Mouse (Mus musculus) stomach, embryonic 14.5 days (tissue): Measurements from ENCODE around the gene Fam131c. TPM values are rescaled to one million over a fixed set of nuclear protein-coding genes. Genes with fewer than 3 reads are reported as not detected.

Experiments used
- ATAC-seq: fragments of 200-750 bp; cut with Nextera tagmentation; 2 replicates; pipeline ENCODE4 v1.8.0; 2017; ENCODE audit warnings: low read depth, moderate TSS enrichment; ENCODE audit not compliant: insufficient number of reproducible peaks, insufficient read depth, low FRiP score
- H3K27ac ChIP-seq: fragments of 300-500 bp; sonication (generic); 2 replicates; pipeline ENCODE4 v1.5.1; 2014; ENCODE audit warnings: mild to moderate bottlenecking, low read length, moderate library complexity, mixed read lengths
- H3K27me3 ChIP-seq: fragments of 300-500 bp; sonication (generic); 2 replicates; pipeline ENCODE4 v1.6.1; 2014; ENCODE audit warnings: low read length, control low read depth, mixed read lengths; ENCODE audit not compliant: control insufficient read depth, insufficient read depth
- H3K36me3 ChIP-seq: fragments of 300-500 bp; sonication (generic); 2 replicates; pipeline ENCODE4 v1.6.1; 2014; ENCODE audit warnings: mild to moderate bottlenecking, control low read depth, low read length, moderate library complexity, mixed read lengths; ENCODE audit not compliant: control insufficient read depth, insufficient read depth
- H3K4me1 ChIP-seq: fragments of 300-500 bp; sonication (generic); 2 replicates; pipeline ENCODE4 v1.6.1; 2014; ENCODE audit warnings: low read length, control low read depth, mixed read lengths; ENCODE audit not compliant: control insufficient read depth, insufficient read depth
- H3K4me2 ChIP-seq: fragments of 300-500 bp; sonication (generic); replicated peaks from 2 replicates; pipeline ENCODE4 v1.6.1; 2014; ENCODE audit warnings: low read depth, low read length, control low read depth
- H3K4me3 ChIP-seq: fragments of 300-500 bp; sonication (generic); 2 replicates; pipeline ENCODE4 v1.5.1; 2014; ENCODE audit warnings: low read depth, low read length, control low read depth
- H3K9ac ChIP-seq: fragments of 300-500 bp; sonication (generic); replicated peaks from 2 replicates; pipeline ENCODE4 v1.6.1; 2014; ENCODE audit warnings: low read depth, mild to moderate bottlenecking, control low read depth, low read length, moderate library complexity, mixed read lengths
- H3K9me3 ChIP-seq: fragments of 300-500 bp; sonication (generic); 2 replicates; pipeline ENCODE4 v1.6.1; 2016; ENCODE audit warnings: low read depth, low read length, control low read depth; ENCODE audit not compliant: control insufficient read depth
- WGBS: fragments of 180-500 bp; shearing (Covaris S2); extraction: QIAGEN DNeasy Blood & Tissue Kit; methylation state at CpG from one replicate; pipeline ENCODE4 v1.1.7; 2014; 5-methylcytosine and 5-hydroxymethylcytosine counted together
- polyA plus RNA-seq: library from polyadenylated mRNA; unstranded; fragments of >200 nt; fragmentation: Nextera tagmentation; extraction: Ambion mirVana; gene quantifications from 2 replicates; pipeline ENCODE4 v1.2.1, GENCODE M21; 2014

The Fam131c gene
- polyA plus RNA-seq, 1 experiment from 2014 or later: 4.3 TPM

GRCm38 (mm10) chr4:141426796-141427745 is 59.1 kb downstream of the Fam131c start:
- Histone ChIP-seq H3K9ac (no peak overlapping the region), H3K27me3 (no peaks in the 10 kb centered on the region), H3K4me1 (peaks cover 17% of the 10 kb centered on the region), H3K4me3 (no peak overlapping the region), H3K4me2 (no peak overlapping the region), H3K36me3 (no peaks in the 10 kb centered on the region), H3K27ac (no peak overlapping the region), H3K9me3 (no peaks in the 10 kb centered on the region)
- no peak for ATAC-seq
- 62% methylated on average over 10 of the region's 10 CpGs for WGBS

- no peaks in the 10 kb centered on the region for H3K9me3 ChIP-seq
- H3K27me3 ChIP-seq: no peaks in the 10 kb centered on the region
- H3K4me2 ChIP-seq: no peak overlapping the region
Observed at GRCm38 (mm10) chr4:141427921-141428320, 59.9 kb downstream of the Fam131c start.

GRCm38 (mm10) chr4:141429381-141429780 is 61.4 kb downstream of the Fam131c start:
- H3K4me1 ChIP-seq: peaks cover 17% of the 10 kb centered on the region

More at GRCm38 (mm10) chr4:141427921-141428320, 59.9 kb downstream of the Fam131c start:
- H3K9ac ChIP-seq: no peak overlapping the region
- peaks cover 17% of the 10 kb centered on the region for H3K4me1 ChIP-seq
- no peak for ATAC-seq
- no peaks in the 10 kb centered on the region for H3K36me3 ChIP-seq
- no peak overlapping the region for H3K27ac ChIP-seq
- 86% methylated on average over 13 of the region's 13 CpGs for WGBS
- no peak overlapping the region for H3K4me3 ChIP-seq

GRCm38 (mm10) chr4:141429847-141430246 is 61.8 kb downstream of the Fam131c start:
- Histone ChIP-seq H3K9me3 (no peaks in the 10 kb centered on the region), H3K36me3 (no peaks in the 10 kb centered on the region), H3K4me1 (peaks cover 17% of the 10 kb centered on the region), H3K4me2 (no peak overlapping the region), H3K9ac (no peak overlapping the region), H3K27me3 (no peaks in the 10 kb centered on the region), H3K4me3 (no peak overlapping the region), H3K27ac (no peak overlapping the region)
- WGBS: 47% methylated on average over 9 of the region's 9 CpGs
- no peak for ATAC-seq

More at GRCm38 (mm10) chr4:141429381-141429780, 61.4 kb downstream of the Fam131c start:
- no peak overlapping the region for H3K4me3 ChIP-seq
- no peaks in the 10 kb centered on the region for H3K9me3 ChIP-seq
- H3K36me3 ChIP-seq: no peaks in the 10 kb centered on the region
- WGBS: 73% methylated on average over 6 of the region's 6 CpGs
- H3K27me3 ChIP-seq: no peaks in the 10 kb centered on the region
- no peak overlapping the region for H3K9ac ChIP-seq
- H3K4me2 ChIP-seq: no peak overlapping the region
- H3K27ac ChIP-seq: no peak overlapping the region
- no peak for ATAC-seq

- WGBS: 45% methylated on average over 9 of the region's 9 CpGs
- H3K9me3 ChIP-seq: no peaks in the 10 kb centered on the region
- H3K9ac ChIP-seq: no peak overlapping the region
- no peak overlapping the region for H3K4me3 ChIP-seq
- no peak overlapping the region for H3K27ac ChIP-seq
- no peaks in the 10 kb centered on the region for H3K27me3 ChIP-seq
- no peak overlapping the region for H3K4me2 ChIP-seq
- H3K36me3 ChIP-seq: no peaks in the 10 kb centered on the region
- no peak for ATAC-seq
- peaks cover 8% of the 10 kb centered on the region for H3K4me1 ChIP-seq
Observed at GRCm38 (mm10) chr4:141430997-141431396, 63.0 kb downstream of the Fam131c start.

GRCm38 (mm10) chr4:141432666-141433065 is 64.6 kb downstream of the Fam131c start:
- Histone ChIP-seq H3K4me1 (no peaks in the 10 kb centered on the region), H3K9ac (no peak overlapping the region), H3K4me2 (no peak overlapping the region), H3K27me3 (no peaks in the 10 kb centered on the region), H3K4me3 (no peak overlapping the region), H3K27ac (no peak overlapping the region), H3K9me3 (no peaks in the 10 kb centered on the region), H3K36me3 (no peaks in the 10 kb centered on the region)
- WGBS: 58% methylated on average over 14 of the region's 14 CpGs
- no peak for ATAC-seq

- no peaks in the 10 kb centered on the region for H3K4me1 ChIP-seq
- H3K9ac ChIP-seq: no peak overlapping the region
- H3K27me3 ChIP-seq: no peaks in the 10 kb centered on the region
- ATAC-seq: no peak
- WGBS: 79% methylated on average over 18 of the region's 18 CpGs
- no peak overlapping the region for H3K4me3 ChIP-seq
- no peak overlapping the region for H3K4me2 ChIP-seq
- H3K36me3 ChIP-seq: no peaks in the 10 kb centered on the region
- no peak overlapping the region for H3K27ac ChIP-seq
- no peaks in the 10 kb centered on the region for H3K9me3 ChIP-seq
Observed at GRCm38 (mm10) chr4:141433191-141433590, 65.2 kb downstream of the Fam131c start.
